Mouse (Mus musculus) liver, postnatal 0 days (tissue): ENCODE results near the gene Coasy. TPM values are rescaled to one million over a fixed set of nuclear protein-coding genes. Genes with fewer than 3 reads are reported as not detected.

Source experiments
- ATAC-seq: fragments of 200-750 bp; cut with Nextera tagmentation; 2 replicates; pipeline ENCODE4 v1.8.0; 2017; ENCODE audit warnings: mild to moderate bottlenecking, moderate library complexity
- DNase-seq: peaks from one replicate; pipeline ENCODE4 v3.0.0-alpha.2; 2016
- H3K27ac ChIP-seq: fragments of 300-500 bp; sonication (generic); 2 replicates; pipeline ENCODE4 v1.5.1; 2014; ENCODE audit warnings: antibody characterized with exemption, moderate library complexity, mild to moderate bottlenecking, low read depth
- H3K27me3 ChIP-seq: fragments of 300-500 bp; sonication (generic); 2 replicates; pipeline ENCODE4 v1.6.1; 2014; ENCODE audit warnings: low read length, control low read depth, mixed read lengths; ENCODE audit not compliant: insufficient read depth
- H3K36me3 ChIP-seq: fragments of 300-500 bp; sonication (generic); replicated peaks from 2 replicates; pipeline ENCODE4 v1.6.1; 2014; ENCODE audit warnings: mild to moderate bottlenecking, control low read depth, low read length, moderate library complexity, mixed read lengths; ENCODE audit not compliant: insufficient read depth
- H3K4me1 ChIP-seq: fragments of 300-500 bp; sonication (generic); 2 replicates; pipeline ENCODE4 v1.6.1; 2014; ENCODE audit warnings: antibody characterized with exemption, mild to moderate bottlenecking, control low read depth; ENCODE audit not compliant: insufficient read depth
- H3K4me2 ChIP-seq: fragments of 300-500 bp; sonication (generic); 2 replicates; pipeline ENCODE4 v1.6.1; 2014; ENCODE audit warnings: low read depth, mild to moderate bottlenecking, low read length, moderate library complexity, mixed read lengths
- H3K4me3 ChIP-seq: fragments of 300-500 bp; sonication (generic); 2 replicates; pipeline ENCODE4 v1.5.1; 2014; ENCODE audit warnings: low read depth, low read length
- H3K9ac ChIP-seq: fragments of 300-500 bp; sonication (generic); replicated peaks from 2 replicates; pipeline ENCODE4 v1.6.1; 2014; ENCODE audit warnings: mild to moderate bottlenecking, moderate library complexity
- H3K9me3 ChIP-seq: fragments of 300-500 bp; sonication (generic); 2 replicates; pipeline ENCODE4 v1.6.1; 2016; ENCODE audit warnings: mild to moderate bottlenecking, control low read depth, low read length, mixed read lengths
- CTCF ChIP-seq: sonication (generic); IDR thresholded peaks from 2 replicates; pipeline ENCODE4 v1.5.1; 2016; ENCODE audit warnings: antibody characterized with exemption, low read depth
- EP300 ChIP-seq: IDR thresholded peaks from 2 replicates; pipeline ENCODE4 v1.6.1; 2016; ENCODE audit warnings: antibody characterized with exemption, low read depth, mild to moderate bottlenecking
- WGBS: fragments of 180-500 bp; shearing (Covaris S2); extraction: QIAGEN DNeasy Blood & Tissue Kit; methylation state at CpG from one replicate; pipeline ENCODE4 v1.1.7; 2014; ENCODE audit not compliant: insufficient replicate concordance; 5-methylcytosine and 5-hydroxymethylcytosine counted together
- polyA plus RNA-seq: library from polyadenylated mRNA; unstranded; fragments of >200 nt; fragmentation: Nextera tagmentation; extraction: Ambion mirVana; gene quantifications from 2 replicates; pipeline ENCODE4 v1.2.1, GENCODE M21; 2015

Coasy gene
- polyA plus RNA-seq, 1 experiment from 2014 or later: 42.9 TPM

DNA sequence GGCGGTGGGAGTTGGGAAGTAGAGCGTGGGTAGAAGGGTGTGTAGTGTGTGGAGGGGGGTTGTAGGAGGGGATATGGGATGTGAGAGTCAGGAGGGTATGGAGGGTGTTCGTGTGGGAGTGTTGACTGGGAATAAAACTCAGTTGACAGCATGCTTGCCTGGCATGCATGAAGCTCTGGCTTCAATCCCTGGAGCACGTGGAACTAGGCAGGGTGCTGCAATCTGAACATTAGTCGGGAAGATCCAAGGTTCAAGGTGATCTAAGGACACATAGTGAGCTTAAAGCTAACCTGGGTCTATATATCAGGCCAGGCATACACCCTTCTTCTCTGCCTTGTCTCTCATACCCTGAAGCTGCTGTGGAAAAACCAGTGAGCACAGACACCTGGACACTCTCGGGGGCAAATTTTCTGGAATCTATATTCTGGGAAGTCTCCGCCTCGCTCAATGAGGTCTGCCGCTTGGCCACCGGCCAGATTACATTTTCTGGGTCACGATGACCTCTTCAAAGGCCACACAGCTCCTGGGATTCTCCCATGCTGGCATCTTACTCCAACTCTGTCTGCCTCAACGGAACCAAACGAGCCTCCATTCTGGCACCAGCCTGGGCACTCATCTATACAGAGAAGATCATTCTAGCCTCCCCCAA lies 52.0 kb downstream of the Coasy start:
- peak overlapping the region; percentile 76 for H3K27ac ChIP-seq
- WGBS: 64% methylated on average over 13 of the region's 13 CpGs
- peaks cover 8% of the 10 kb centered on the region; the same call in 1 of the 2 replicates for H3K4me1 ChIP-seq
- no peak for TF ChIP-seq CTCF
- TF ChIP-seq EP300: no peak
- H3K27me3 ChIP-seq: no peaks in the 10 kb centered on the region; the same call in 1 of the 2 replicates
- H3K9me3 ChIP-seq: no peaks in the 10 kb centered on the region
- no peak overlapping the region for H3K4me3 ChIP-seq
- ATAC-seq (peak; percentile 86), DNase-seq (peak; percentile 68)
- H3K36me3 ChIP-seq: no peaks in the 10 kb centered on the region
- no peak overlapping the region for H3K4me2 ChIP-seq
- no peak overlapping the region; the same call in 1 of the 2 replicates for H3K9ac ChIP-seq

Other genes starting within 250 kb of the Coasy start
- gene Stat5b, start 231.8 kb upstream of the Coasy start, polyA plus RNA-seq: 15.4 and 16.4 TPM in 2 replicates
- gene Stat5a, start 223.2 kb upstream of the Coasy start, polyA plus RNA-seq: 4.7 and 6.0 TPM in 2 replicates
- 44.9 and 53.7 TPM in 2 replicates for gene Stat3, start 143.0 kb upstream of the Coasy start, polyA plus RNA-seq
- gene Cavin1, start 111.7 kb upstream of the Coasy start, polyA plus RNA-seq: 27.5 and 28.5 TPM in 2 replicates
- 25.0 and 29.4 TPM in 2 replicates for gene Atp6v0a1, start 73.1 kb upstream of the Coasy start, polyA plus RNA-seq
- 19.1 and 19.3 TPM in 2 replicates for gene Naglu, start 12.6 kb upstream of the Coasy start, polyA plus RNA-seq
- 0.23 and 0.33 TPM in 2 replicates for gene Hsd17b1, start 4.2 kb upstream of the Coasy start, polyA plus RNA-seq
- 24.1 and 26.1 TPM in 2 replicates for gene Mlx, start 4.7 kb downstream of the Coasy start, polyA plus RNA-seq
- 8.1 and 8.2 TPM in 2 replicates for gene Psmc3ip, start 12.9 kb downstream of the Coasy start, polyA plus RNA-seq
- 9.2 and 9.4 TPM in 2 replicates for gene Retreg3, start 37.3 kb downstream of the Coasy start, polyA plus RNA-seq
- 19.0 and 20.8 TPM in 2 replicates for gene Tubg1, start 37.4 kb downstream of the Coasy start, polyA plus RNA-seq
- 0.12 and 0.22 TPM in 2 replicates for gene Tubg2, start 73.3 kb downstream of the Coasy start, polyA plus RNA-seq
- 1.4 and 1.5 TPM in 2 replicates for gene Cntnap1, start 88.0 kb downstream of the Coasy start, polyA plus RNA-seq
- 1.6 and 3.4 TPM in 2 replicates for gene Plekhh3, start 88.8 kb downstream of the Coasy start, polyA plus RNA-seq
- gene Ccr10, start 92.9 kb downstream of the Coasy start, polyA plus RNA-seq: 0.09 TPM in 2 replicates
- 4.2 and 5.0 TPM in 2 replicates for gene Ezh1, start 143.9 kb downstream of the Coasy start, polyA plus RNA-seq
- gene Ramp2, start 163.5 kb downstream of the Coasy start, polyA plus RNA-seq: 34.8 and 38.4 TPM in 2 replicates
- gene Vps25, start 171.1 kb downstream of the Coasy start, polyA plus RNA-seq: 75.9 and 81.1 TPM in 2 replicates
- gene Wnk4, start 178.0 kb downstream of the Coasy start, polyA plus RNA-seq: 1.6 and 2.2 TPM in 2 replicates
- 0.19 and 0.29 TPM in 2 replicates for gene Cntd1, start 196.4 kb downstream of the Coasy start, polyA plus RNA-seq
- 79.9 and 86.6 TPM in 2 replicates for gene Coa3, start 196.5 kb downstream of the Coasy start, polyA plus RNA-seq
- gene Becn1, start 219.7 kb downstream of the Coasy start, polyA plus RNA-seq: 65.1 and 72.3 TPM in 2 replicates
- 78.4 and 78.8 TPM in 2 replicates for gene Psme3, start 233.6 kb downstream of the Coasy start, polyA plus RNA-seq
- gene Aoc2, start 242.5 kb downstream of the Coasy start, polyA plus RNA-seq: 0.44 and 0.60 TPM in 2 replicates
- gene Aoc3, start 248.0 kb downstream of the Coasy start, polyA plus RNA-seq: 0.05 and 0.06 TPM in 2 replicates